Mouse (Mus musculus) skeletal muscle tissue, adult 2 months (tissue): ENCODE measurements around the gene Stoml3.
A peak's percentile ranks its signal among the peaks of the same experiment; 100 is the strongest.

Source experiments
- DNase-seq: peaks from one replicate; pipeline ENCODE4 v3.0.0-alpha.2; 2012; ENCODE audit warnings: low read depth, low spot score

Gene Stoml3

GRCm38 (mm10) chr3:53478419-53479046 is 9.9 kb upstream of the Stoml3 start:
- DNase-seq, result no peak

GRCm38 (mm10) chr3:53483414-53484059 is 4.9 kb upstream of the Stoml3 start:
- DNase-seq, result no peak

DNA sequence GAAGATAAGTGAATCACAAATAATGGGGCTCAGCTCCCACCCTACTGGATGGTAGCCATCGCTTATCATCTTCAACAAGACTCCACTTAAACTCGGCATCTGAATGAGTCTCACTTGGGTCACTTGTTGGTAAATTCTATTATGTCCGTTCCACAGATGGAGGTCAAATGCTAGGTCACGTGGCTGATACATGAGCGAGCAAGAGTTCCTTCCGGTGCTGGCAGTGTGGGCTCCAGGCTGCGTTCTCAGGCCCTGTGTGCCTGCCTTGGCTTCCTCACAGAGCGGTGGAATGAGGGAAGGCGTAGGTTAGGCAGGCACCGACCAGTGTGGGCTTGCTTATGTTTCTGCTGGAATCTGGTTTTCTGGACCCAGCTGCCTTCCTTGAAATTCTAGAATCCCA is 1.9 kb upstream of the Stoml3 start:
- no peak for DNase-seq

DNA sequence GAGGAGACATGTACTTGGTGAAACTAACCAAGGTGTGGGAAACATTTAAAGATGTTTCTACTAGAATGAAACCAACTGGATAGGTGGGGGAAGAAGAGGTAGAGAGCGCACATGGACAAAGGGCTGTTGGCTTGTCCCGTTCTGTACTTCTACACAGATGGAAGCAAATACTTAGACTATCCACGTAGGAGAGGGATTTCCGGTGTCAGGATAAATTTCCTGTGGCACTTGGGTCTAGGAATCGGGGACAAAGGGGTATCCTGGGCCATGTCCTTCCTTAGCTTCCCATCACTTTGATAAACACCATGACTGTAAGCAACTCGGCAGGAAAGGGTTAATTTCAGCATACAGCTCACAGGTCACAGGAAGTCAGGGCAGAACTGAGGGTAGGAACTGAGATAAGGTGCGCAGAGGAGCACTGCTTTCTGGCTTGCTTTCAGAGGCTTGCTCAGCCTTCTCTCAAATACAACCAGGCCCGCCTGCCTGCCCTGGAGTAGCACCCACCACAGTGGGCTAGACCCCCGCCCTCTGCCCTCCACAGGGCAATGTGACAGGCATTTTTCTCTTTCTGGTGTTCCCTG is 1.4 kb upstream of the Stoml3 start:
- DNase-seq, result no peak

- no peak for DNase-seq
These were observed 10.0 kb downstream of the Stoml3 start for GRCm38 (mm10) chr3:53498351-53498905.

- no peak for DNase-seq
These were observed 14.0 kb downstream of the Stoml3 start for GRCm38 (mm10) chr3:53502428-53502827.

GRCm38 (mm10) chr3:53513096-53513495 is 24.6 kb downstream of the Stoml3 start:
- no peak for DNase-seq

- no peak for DNase-seq
These were observed 26.0 kb downstream of the Stoml3 start for GRCm38 (mm10) chr3:53514221-53515065.

GRCm38 (mm10) chr3:53522794-53523193 is 34.3 kb downstream of the Stoml3 start:
- no peak for DNase-seq

GRCm38 (mm10) chr3:53525737-53526136 is 37.3 kb downstream of the Stoml3 start:
- peak; percentile 3 for DNase-seq

- DNase-seq, result no peak
These were observed 41.9 kb downstream of the Stoml3 start for GRCm38 (mm10) chr3:53530305-53530704.

- no peak for DNase-seq
These were observed 43.6 kb downstream of the Stoml3 start for GRCm38 (mm10) chr3:53532091-53532490.

GRCm38 (mm10) chr3:53552691-53553090 is 64.2 kb downstream of the Stoml3 start:
- no peak for DNase-seq

- DNase-seq, result no peak
These were observed 66.8 kb downstream of the Stoml3 start for GRCm38 (mm10) chr3:53555031-53555952.

GRCm38 (mm10) chr3:53557388-53558214 is 69.1 kb downstream of the Stoml3 start:
- DNase-seq, result no peak
